Mouse (Mus musculus) liver, adult 2 months (tissue): ENCODE data around the gene Hsd17b11.

Source experiments
- CTCF ChIP-seq: fragments of 200-500 bp; IDR thresholded peaks from 2 replicates; pipeline ENCODE4 v1.5.1; 2011; ENCODE audit warnings: low read depth, low read length, control low read depth
- POLR2A ChIP-seq: fragments of 200-500 bp; IDR thresholded peaks from 2 replicates; pipeline ENCODE4 v1.6.1; 2011; ENCODE audit warnings: low read length, control low read depth; ENCODE audit not compliant: insufficient read depth; ENCODE audit errors: extremely low read depth

GRCm38 (mm10) chr5:104025245-104025854 lies 3.6 kb upstream of the Hsd17b11 start:
- TF ChIP-seq CTCF (no peak), POLR2A (no peak)
